Mouse (Mus musculus) Muller cell, postnatal 12 days (primary cell): ENCODE results near the gene Hoxb2.

ENCODE experiments used
- DNase-seq: peaks from one replicate; pipeline ENCODE4 v3.0.0-alpha.2; 2015; ENCODE audit errors: inconsistent ontology term

Hoxb2 gene

DNA sequence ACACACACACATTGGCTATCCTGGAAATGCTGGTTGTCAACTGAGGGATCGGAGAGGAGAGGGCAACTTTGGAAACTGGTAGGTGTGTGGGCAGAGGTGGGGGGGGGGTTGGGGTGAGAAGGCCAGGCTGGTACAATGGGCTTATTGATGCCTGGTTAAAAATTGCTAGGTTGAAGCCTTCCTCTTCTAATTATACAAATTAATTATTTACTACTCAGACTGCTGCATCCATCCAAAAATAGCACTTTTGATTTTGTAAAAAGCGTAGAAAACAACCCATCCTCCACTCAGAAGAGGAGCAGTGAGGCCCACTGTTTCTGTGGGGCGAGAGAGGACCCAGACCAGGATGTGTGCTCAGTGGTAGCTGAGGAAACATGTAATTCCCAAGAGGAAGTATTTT, 15.3 kb upstream of the Hoxb2 start:
- no peak for DNase-seq

- DNase-seq: no peak
Measured at GRCm38 (mm10) chr11:96336597-96336996, 13.7 kb upstream of the Hoxb2 start.

- no peak for DNase-seq
Measured at GRCm38 (mm10) chr11:96337026-96337425, 13.3 kb upstream of the Hoxb2 start.

- no peak for DNase-seq
Measured at GRCm38 (mm10) chr11:96338957-96339855, 11.1 kb upstream of the Hoxb2 start.

DNA sequence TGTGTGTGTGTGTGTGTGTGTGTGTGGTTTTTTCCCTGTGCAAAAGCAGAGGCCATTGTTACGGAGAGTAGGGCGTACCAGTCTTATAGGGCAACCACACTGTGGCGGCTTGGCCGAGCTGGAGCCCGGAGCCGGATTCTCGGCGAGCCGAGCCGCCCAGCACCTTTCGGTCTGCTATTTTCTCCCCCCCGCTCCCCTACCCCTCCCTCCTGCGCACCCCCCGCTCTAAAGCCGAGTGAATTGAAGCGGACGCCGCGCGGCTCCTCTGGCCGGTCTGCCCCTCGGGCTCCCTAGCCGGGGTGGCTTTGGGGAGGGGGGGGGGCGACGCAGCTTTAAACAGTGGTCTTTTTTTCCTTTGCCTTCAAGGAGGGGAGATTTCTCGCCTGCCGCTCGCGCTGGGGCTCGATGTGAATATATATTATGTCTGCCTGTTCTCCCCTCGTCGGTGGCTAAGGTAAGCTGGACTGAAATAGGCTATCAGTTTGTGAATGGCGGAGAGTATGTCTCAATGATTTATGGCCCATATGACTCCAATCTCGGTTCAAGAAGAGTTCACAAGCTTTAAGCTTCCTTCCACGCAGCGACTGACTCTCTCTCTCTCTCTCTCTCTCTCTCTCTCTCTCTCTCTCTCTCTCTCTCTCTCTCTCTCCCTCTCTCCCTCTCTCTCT, 9.5 kb upstream of the Hoxb2 start:
- no peak for DNase-seq

DNA sequence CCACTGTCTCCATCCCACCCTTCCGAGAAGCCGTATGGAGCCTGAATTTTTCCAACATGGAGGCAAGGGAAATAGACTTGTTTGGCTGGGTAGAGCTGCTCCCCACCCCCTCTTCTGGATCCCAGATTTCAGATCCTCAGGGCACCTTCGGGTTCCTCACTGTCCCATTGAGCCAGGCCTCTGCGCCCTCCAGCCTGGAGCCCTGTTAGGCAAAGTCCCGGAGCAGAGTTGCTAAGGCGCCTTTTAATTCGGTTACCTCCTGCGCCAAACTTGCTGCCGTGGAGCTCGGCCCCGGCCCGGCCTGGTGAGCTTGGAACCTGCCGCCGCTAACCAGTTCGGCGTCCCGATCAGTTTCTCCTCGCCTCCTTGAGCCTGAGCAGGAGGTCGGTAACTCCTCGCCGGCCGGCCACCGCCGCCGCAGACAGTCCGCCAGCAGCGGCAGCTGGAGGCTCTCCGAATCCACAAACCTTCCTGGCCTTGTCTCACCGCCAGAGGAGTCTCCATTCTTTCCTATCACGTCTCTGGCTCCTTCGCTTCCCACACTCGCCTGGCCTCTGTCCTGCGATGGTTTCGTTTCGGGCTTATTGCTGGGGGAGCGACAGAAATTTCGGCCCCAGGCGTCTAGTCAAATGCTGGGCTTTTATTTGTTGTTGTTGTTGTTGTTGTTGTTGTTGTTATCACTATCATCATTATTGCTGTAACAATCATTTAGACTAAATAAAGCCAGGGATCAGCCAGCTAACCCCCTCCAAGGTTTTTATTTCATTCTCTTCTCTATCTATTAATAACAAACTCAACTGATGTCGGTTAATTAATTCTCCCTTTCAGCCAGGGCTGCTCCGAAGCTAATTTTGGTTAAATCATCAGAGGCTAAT, 8.4 kb upstream of the Hoxb2 start:
- DNase-seq: peak; percentile 40

GRCm38 (mm10) chr11:96342576-96342930, 7.8 kb upstream of the Hoxb2 start:
- no peak for DNase-seq

GRCm38 (mm10) chr11:96343206-96343745, 7.0 kb upstream of the Hoxb2 start:
- DNase-seq: no peak

GRCm38 (mm10) chr11:96344061-96344877, 6.1 kb upstream of the Hoxb2 start:
- DNase-seq: no peak

DNA sequence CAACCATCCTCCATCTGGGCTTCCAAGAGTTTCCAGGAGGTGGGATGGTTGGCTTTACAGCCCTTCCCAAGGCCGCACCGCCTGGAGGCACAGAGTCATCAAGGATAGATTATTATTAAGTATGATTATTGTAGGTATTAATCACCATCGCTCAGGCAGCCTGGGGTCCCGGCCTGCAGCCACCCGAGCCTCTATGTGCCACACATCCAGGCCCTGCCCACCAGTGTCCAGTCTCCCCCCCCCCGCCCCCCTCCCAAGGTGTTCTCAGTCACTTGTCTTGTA, 5.5 kb upstream of the Hoxb2 start:
- DNase-seq: no peak

- DNase-seq: no peak
Measured at GRCm38 (mm10) chr11:96345220-96345892, 5.0 kb upstream of the Hoxb2 start.

DNA sequence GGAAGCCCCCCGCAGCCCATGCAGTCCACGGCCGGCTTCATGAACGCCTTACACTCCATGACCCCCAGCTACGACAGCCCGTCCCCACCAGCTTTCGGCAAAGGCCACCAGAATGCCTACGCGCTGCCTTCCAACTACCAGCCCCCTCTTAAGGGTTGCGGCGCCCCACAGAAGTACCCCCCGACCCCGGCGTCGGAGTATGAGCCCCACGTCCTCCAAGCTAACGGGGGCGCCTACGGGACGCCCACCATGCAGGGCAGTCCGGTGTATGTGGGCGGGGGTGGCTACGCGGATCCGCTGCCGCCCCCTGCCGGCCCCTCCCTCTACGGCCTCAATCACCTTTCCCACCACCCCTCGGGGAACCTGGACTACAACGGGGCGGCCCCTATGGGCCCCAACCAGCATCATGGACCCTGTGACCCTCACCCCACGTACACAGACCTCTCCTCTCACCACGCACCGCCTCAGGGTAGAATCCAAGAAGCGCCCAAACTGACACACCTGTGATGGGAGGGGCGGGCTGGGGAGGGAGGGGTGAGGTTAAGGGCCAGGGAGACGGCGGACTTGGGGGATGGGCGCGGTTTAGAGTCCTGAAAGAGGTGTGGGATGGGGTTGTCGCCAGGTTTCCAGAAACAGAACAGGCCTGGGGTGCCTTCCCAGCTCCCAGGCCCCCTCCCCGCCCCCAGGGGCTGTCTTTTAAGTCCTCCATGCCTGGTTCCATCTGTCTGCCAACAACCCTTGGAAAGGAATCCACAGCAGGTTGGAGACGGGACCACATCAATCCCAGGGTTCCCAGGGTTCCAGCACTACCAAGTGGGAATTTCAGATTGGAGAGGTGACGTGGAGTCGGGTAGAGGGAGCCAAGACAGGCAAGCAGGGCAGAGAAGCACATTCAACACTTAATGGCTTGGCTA, 4.2 kb upstream of the Hoxb2 start:
- no peak for DNase-seq

DNA sequence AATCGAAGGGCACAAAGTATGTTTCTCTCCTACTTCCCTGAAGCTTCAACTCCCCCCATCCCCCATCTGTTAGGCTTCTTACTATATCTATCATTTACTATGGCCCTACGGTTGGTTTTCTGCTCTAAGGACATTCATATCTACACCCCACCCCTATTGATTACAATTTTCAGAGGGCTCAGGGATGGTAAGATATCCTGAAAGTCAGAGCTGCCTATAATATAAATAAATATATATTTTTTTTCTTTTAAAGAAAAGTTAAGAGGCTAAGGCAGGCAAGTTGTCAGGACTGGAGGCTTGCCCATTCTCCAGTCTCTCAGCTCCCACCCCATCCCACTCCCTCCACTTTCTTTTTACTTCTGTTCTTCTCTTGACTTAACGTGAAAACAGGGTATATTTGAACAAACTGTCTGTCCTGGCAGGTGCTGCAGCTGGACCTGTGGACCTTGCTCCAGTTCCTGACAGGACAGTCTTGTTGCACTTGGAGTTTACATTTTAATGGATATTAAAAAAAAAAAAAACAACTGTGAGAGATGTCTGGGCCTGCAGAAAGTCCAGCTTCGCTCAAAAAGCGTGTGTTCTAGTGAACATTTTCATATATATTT, 3.3 kb upstream of the Hoxb2 start:
- no peak for DNase-seq

DNA sequence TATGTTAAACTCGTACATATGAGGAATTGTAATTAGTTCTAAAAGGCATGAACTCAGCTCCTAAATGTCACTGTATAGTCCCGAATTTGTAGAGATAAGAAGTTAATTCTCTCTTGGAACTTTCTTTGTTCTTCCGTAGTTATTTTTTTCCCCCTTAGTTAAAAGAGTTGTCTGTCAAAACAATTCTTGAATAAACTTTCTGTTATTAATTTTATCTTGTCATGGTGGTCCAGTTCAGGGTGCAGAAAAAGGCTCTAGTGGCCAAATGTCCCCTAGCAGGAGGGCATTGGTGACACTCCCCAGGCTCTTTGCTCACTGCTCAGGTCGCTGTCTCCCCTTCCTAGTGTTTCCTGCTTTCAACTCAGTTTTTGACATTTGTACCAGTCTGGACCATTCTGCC, 2.6 kb upstream of the Hoxb2 start:
- no peak for DNase-seq

DNA sequence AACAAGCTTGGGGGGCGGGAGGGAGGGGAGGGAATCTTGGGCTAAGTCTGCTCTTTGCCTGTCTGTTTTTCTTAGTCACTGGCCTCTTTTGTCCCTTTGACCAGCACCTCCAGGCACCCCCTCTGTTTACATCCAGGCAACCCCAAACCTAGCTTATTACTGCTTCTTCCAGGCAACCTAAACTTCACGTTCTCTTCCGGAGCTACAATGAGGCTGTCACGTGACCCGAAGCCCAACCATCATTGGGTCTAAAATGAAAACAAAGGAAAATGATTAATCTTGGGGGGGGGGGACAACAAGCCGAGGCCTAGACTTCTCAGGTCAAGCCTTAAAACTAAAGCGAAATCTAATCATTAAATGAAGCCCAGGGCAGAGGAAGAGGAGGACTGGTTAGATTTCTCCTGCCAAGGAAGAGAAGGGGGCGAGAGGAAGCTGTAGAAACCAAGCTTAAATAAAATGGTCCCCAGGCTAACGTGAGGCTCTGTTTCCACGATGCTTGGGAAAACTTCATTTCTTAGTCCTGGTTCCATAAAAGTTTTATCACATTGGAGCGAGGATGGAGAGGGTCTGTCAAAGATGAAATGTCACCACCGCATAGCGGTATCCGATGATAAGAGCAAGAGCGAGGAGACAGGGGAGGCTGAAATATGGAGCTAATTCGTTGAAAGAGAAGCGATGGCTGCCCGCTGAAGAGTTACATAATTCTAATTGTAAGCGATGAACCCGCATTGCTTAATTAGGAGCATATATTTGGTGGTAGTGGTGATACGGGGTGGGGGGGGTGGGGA, 2.0 kb upstream of the Hoxb2 start:
- no peak for DNase-seq

- no peak for DNase-seq
Measured at GRCm38 (mm10) chr11:96348988-96349387, 1.3 kb upstream of the Hoxb2 start.

GRCm38 (mm10) chr11:96349491-96350340, 609 bp upstream of the Hoxb2 start:
- DNase-seq: no peak

- DNase-seq: no peak
Measured at GRCm38 (mm10) chr11:96350791-96351190, 466 bp downstream of the Hoxb2 start.
